Mouse (Mus musculus) CD4-positive, CD25-positive, alpha-beta regulatory T cell, adult 2 months (primary cell): ENCODE measurements around the gene Slc35b2.
A peak's percentile ranks its signal among the peaks of the same experiment; 100 is the strongest.

Source experiments
- DNase-seq: peaks from one replicate; pipeline ENCODE4 v3.0.0-alpha.2; 2012; ENCODE audit warnings: low read depth, low spot score

Slc35b2 gene

GRCm38 (mm10) chr17:45563655-45564530 is at the start of gene Slc35b2:
Gene Slc35b2, plus strand, starts transcription at chr17:45563874.
- peak; percentile 93 for DNase-seq

DNA sequence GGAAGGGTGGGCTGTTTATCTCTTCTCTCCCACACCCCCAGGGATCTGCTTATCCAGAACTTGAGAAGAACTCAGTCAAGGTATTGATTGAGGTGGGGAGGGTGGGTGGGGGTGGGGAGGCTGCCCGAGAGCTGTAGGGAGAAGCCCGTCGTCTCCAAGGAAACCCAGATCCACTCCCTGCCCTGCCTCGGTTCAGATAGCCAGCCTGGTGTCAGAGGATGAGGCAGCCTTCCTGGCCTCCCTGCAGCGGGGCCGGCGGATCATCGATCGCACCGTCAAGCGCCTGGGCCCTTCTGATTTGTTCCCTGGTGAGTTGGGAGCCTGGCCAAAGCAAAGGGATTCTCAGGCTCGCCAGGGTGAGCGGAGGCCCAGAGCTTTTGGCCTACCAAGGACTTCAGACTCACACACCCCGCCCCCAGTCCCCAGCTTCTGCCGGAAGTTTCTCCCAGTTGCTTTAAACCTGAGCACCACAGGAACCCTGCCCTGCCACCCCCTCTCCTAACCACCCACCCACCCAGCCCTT is 48.4 kb upstream of the Slc35b2 start:
- DNase-seq = no peak

GRCm38 (mm10) chr17:45515806-45516205 is 47.9 kb upstream of the Slc35b2 start:
- DNase-seq = no peak

- DNase-seq = peak; percentile 85
These were observed 47.2 kb upstream of the Slc35b2 start for GRCm38 (mm10) chr17:45516488-45516887.

DNA sequence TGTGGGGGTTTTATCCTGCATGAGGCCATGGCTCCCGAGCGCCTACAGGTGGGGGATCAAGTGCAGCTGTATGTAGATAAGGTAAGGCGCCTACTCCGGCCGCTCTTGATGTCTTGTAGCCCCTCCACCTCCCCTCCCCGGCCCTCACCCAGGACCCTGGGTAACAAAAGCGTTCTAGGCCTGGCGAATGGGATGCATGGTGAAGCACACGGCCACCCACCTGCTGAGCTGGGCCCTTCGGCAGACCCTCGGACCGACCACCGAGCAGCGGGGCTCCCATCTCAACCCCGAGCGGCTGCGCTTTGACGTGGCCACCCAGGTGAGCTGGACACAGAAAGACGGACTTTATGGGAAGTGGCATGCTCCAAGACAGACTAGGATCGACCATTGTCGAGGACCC is 46.5 kb upstream of the Slc35b2 start:
- no peak for DNase-seq

GRCm38 (mm10) chr17:45517549-45518215 is 46.0 kb upstream of the Slc35b2 start:
- DNase-seq = no peak

DNA sequence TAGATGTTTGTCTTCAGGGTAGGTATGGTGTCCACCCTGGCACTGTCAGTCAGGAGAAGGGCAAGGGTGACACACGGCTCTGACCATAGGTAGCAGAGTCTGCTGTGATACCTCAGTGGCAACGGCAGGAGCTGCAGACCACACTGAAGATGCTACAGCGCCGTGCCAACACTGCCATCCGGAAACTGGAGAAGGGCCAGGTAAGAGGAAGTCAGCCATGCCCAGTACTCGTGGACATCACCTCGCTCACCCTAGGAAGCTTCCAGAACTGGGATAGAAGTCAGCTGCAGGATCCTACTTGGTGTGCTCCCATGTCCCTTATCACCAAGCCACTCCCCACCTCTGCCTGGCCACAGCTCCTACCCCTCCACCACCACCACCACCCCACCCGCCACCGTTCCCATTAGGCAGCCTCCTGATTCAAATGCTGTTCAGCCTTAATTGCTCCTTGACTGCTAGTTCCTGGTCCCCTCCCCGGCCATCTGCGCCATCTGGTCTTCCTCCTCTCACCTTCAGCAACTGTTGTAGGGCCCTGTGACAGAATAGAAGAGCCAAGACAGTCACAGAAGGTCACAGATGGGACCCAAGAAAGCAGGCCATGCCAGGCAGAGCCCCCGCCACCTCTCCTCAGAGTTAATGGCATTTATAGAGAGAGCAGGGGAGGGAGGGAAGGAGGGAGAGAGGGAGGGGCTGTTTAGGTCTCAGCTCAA is 44.8 kb upstream of the Slc35b2 start:
- DNase-seq = no peak

DNA sequence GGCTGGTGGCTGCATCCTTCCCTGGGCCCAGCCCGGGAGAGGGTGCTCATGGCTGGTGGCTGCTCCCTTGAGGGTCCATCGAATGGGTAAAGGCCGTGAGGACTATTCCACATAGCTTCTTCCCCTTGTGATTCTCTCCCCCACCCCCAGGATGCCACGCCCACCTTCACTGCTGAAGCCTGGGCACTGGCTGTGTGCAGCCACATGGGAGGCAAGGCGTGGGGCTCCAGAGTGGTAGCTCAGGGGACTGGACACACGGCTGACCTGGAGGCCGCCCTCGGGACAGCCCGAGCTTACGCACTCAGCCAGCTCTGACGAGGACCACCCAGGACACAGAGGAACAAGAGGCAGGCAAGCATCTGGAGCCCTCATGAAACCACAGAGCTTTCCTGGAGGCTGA is 43.5 kb upstream of the Slc35b2 start:
- DNase-seq = no peak

- no peak for DNase-seq
These were observed 40.4 kb upstream of the Slc35b2 start, which contains the start of gene Tcte1 for GRCm38 (mm10) chr17:45523263-45523662. Gene Tcte1, plus strand, starts transcription at chr17:45523434.

DNA sequence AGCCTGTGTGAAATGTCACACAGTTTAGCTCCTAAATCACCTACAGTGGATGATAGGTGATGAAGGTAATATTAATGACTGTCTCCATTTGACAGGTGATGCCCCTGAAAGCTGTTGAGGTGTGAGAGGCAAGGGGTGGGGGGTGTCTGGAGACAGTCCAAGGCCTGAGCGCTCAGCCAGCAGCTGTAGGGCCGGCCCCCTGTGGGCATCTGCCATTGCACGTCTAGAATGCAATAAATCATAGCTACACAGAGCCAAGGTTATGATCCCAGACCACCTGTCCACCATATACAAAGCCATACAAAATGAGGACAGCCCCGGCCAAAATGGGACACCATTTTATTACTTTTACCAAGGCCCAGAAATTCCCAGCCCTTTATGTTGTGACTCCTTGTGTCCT is 38.7 kb upstream of the Slc35b2 start:
- no peak for DNase-seq

DNA sequence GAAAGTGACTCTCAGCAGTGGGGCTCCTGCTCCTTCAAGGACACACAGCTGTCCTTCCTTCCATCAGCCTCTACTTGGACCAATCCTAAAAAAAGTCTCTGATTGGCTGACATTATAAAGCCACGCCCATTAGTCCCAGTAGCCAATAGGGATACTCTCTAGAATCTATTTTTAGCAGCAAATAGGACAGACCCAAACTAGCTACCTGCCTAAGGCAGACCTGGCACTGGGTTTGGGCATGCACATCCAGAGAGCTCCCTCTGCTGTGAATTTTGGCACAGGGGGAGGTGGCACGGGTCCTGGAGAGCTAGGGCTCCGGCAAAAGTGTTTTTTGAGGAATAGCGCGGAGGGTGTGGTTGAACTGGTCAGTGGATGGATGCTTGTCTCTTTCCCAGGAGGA is 37.1 kb upstream of the Slc35b2 start:
- DNase-seq = no peak

DNA sequence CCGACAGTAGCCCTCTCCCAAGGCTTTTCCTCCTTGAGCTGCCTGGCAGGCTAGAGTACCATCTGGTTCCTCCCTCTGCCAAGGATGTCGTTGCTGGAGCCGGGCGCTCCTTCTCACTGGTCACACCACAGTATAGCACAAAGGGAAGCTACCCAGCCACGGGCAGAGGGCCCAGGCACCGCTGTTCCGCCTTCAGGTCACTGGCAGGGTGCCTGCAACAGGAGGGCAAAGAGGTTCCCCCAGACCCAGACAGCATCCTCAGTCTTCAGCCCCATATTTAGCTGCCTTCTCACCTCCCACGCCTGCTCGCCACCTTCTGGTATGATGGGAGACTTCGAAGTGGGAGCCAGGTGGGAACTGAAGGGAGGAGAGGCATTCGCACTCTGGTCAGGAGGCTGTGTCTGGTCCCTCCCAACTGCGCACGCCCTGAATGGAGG is 33.3 kb upstream of the Slc35b2 start:
- no peak for DNase-seq

DNA sequence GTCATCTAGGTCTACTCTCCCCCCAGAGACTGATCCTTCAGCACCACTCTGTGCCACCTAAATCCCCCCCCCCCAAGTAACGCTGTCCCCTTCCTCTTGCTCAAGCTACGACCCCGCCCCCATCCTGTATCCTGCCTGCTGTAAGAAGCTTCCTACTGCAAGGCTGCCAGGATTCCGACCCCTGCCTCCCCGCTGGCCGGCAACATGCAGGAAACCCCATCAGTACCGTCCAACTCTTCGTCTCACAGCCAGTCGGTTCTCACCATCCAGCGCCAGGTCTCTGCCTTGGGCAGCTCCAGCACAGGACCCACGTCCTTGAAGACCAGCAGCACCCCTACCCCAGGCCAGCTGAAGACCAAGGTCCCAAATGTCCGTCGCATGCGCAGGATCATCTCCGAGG is 30.8 kb upstream of the Slc35b2 start:
- DNase-seq = no peak

GRCm38 (mm10) chr17:45536264-45536663 is 27.4 kb upstream of the Slc35b2 start:
- no peak for DNase-seq

DNA sequence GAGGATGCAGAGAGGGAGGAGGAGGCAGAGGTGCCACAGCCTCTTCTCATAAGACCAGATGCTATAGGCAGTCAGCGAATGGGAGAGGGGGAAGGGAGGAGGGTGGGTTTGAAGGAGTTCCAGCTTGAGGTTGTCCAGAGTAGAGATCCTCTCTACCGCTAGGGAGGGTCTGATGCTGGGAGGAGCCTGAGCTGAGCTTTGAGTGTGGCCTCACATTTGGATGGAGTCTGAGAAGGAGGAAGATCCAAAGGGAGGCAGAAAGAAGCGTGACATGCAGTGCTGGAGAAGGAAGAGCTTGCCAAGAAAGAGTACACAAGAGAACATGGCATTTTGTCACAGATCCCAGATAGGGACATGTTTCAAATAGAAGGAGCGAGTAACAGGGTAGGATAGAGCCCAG is 25.3 kb upstream of the Slc35b2 start:
- no peak for DNase-seq

GRCm38 (mm10) chr17:45539664-45540063 is 24.0 kb upstream of the Slc35b2 start:
- DNase-seq = no peak

GRCm38 (mm10) chr17:45542129-45542528 is 21.5 kb upstream of the Slc35b2 start:
- no peak for DNase-seq

GRCm38 (mm10) chr17:45542705-45543104 is 21.0 kb upstream of the Slc35b2 start:
- DNase-seq = no peak

GRCm38 (mm10) chr17:45543115-45543514 is 20.6 kb upstream of the Slc35b2 start:
- no peak for DNase-seq

DNA sequence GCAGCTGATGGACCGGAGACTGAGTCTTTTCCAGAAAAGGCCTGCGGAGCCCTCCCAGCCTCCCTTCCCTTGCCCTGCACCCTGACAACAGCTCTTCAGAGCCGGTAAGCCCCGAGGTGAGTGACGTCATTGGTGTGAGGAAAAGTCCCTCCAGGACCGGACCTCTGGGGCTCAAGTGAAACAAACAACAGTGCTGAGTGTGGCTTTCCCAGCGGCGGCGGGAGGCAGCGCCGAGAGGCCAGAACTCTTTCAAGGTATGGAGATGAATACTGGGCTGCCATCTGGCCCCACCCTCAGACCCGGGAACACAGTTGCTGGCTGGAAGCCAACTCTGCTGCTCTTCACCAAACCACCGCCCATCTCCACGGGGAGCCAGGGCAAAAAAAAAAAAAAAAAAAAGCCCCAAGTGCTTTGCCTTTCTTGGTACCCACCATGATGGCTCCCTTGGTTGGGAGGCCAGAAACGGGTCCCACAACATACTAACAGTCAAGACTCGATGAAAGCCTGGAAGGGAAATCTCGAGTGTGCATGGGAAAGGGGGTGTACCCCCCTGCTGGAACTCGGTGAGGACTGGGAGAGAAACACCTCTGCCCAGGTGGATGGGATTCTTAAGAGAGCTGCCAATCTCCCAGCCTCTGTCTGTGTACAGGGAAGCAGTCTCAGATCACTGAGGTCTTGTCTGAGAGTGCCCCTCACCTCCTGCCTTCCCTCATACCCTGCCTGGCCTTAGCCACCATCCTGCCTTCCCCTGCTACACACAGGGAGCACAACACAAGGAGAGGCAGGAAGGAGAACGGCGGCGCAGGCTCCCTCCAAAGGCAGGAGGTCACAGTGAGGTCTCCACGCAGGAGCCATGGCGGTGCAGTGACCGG is 19.4 kb upstream of the Slc35b2 start:
- DNase-seq = no peak

DNA sequence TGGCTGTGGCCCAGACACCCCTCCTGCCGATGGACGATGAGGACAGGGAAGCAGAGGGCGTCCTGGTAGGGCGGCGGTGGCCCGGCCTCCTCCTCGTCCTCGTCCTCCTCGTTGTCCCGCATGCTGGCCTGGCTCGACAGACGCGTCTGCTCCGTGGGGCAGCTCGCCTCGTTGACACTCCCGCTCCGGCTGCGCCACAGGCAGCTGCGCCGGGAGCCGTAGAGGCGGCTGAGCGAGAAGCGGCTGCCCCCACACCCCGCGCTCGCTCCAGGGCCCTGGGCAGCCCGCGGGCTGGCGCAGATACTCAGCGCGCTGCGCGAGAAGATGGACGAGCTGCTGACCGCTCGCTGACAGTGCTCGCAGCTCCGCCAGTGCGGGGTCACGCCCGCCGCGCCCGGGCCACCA is 18.8 kb upstream of the Slc35b2 start:
- no peak for DNase-seq
